Mouse (Mus musculus): Measurements from ENCODE around the gene Fat1. TPM values are rescaled to one million over a fixed set of nuclear protein-coding genes. Genes with fewer than 3 reads are reported as not detected.

The Fat1 gene
- polyA plus RNA-seq (2014; fragmentation: Nextera tagmentation; extraction: Ambion mirVana) = 22.2 and 39.7 TPM in 2 replicates

DNA sequence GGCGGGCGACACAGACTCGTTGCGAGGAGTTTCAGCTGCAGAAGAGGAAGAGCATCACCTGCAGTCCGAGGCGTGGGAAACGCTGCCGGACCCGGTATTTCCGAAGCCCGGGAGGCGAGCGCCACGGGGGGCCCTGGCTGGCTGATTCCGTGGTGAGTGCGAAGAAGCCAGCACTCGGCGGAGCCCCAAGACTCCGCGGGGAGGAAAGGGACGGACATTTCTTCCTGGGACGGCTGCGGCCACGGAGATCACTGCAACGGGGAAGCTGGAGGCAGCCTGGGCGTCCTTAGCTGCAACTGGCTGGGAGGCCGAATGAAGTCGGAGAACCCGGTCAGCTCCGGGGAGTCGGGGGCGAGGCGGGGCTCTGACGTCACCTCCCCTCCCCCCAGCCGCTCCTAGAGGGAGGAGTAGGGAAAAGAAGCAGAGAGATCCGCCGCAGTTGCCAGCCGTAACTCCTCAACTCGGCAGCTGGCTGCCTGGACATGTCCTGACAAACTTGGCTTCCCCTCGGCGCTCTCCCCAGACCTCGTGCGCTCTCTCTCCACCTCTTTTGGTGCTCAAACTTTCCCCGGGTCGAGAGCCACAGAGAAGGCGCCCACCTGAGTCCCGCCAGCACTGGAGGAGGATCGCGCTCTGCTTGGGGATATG is at the start of gene Fat1:
Gene Fat1, plus strand, starts transcription at position 598 of the 648 bp plus-strand sequence.
- H3K9ac ChIP-seq (ENCODE audit: low read depth, low read length) = peak within 1 kb of the TSS; percentile 71
- no peaks in the 10 kb centered on the region for H3K36me3 ChIP-seq (ENCODE audit: control insufficient read depth, insufficient read depth, low read length)
- peak within 1 kb of the TSS; percentile 91 for H3K27ac ChIP-seq (ENCODE audit: low read depth, low read length)
- peaks cover 11% of the 10 kb centered on the region for H3K4me1 ChIP-seq (ENCODE audit: control insufficient read depth, insufficient read depth, low read length)
- H3K4me3 ChIP-seq (ENCODE audit: low read length) = peak within 1 kb of the TSS; percentile 81
- no peaks in the 10 kb centered on the region; the same call in 1 of the 2 replicates for H3K27me3 ChIP-seq (ENCODE audit: control insufficient read depth, insufficient read depth, low read length)
- no peaks in the 10 kb centered on the region for H3K9me3 ChIP-seq (ENCODE audit: control insufficient read depth, low read length)
- under 1% methylated on average over 42 of the region's 49 CpGs for WGBS
- H3K4me2 ChIP-seq (replicated peaks; ENCODE audit: low read depth, low read length) = peak within 1 kb of the TSS; percentile 80
- ATAC-seq (ENCODE audit: low FRiP score, low TSS enrichment) = peak; percentile 81

DNA sequence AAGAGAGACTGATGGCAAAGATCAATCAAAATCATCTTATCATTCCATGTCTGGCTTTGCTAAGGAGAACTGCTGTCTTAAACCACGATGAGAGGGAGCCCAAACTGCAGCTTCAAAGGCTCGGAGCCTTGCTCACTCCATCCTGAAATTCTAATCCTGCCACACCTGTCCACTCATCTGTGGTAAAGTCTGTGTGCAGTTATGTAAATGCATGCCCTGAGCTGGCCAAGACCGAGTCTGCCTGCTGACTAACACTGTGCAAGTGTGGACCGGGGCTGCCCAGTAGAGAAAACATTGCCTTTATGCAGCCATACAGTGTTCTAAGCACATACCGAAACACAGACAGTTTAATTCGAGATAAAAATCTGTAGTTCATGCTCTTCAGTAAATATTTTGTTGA is 40.6 kb upstream of the Fat1 start:
- no peak for ATAC-seq (ENCODE audit: low FRiP score, low TSS enrichment)
- H3K4me1 ChIP-seq (ENCODE audit: control insufficient read depth, insufficient read depth, low read length) = 0 out of 2 replicates have a peak, but pooled peaks cover 3% of the 10 kb centered on the region
- WGBS = 69% methylated on average over 6 of the region's 6 CpGs
- H3K27me3 ChIP-seq (ENCODE audit: control insufficient read depth, insufficient read depth, low read length) = no peaks in the 10 kb centered on the region
- H3K4me2 ChIP-seq (replicated peaks; ENCODE audit: low read depth, low read length) = no peak overlapping the region
- no peaks in the 10 kb centered on the region for H3K36me3 ChIP-seq (ENCODE audit: control insufficient read depth, insufficient read depth, low read length)
- no peak overlapping the region for H3K4me3 ChIP-seq (ENCODE audit: low read length)
- H3K9me3 ChIP-seq (ENCODE audit: control insufficient read depth, low read length) = no peaks in the 10 kb centered on the region
- no peak overlapping the region for H3K27ac ChIP-seq (ENCODE audit: low read depth, low read length)
- no peak overlapping the region for H3K9ac ChIP-seq (ENCODE audit: low read depth, low read length)

DNA sequence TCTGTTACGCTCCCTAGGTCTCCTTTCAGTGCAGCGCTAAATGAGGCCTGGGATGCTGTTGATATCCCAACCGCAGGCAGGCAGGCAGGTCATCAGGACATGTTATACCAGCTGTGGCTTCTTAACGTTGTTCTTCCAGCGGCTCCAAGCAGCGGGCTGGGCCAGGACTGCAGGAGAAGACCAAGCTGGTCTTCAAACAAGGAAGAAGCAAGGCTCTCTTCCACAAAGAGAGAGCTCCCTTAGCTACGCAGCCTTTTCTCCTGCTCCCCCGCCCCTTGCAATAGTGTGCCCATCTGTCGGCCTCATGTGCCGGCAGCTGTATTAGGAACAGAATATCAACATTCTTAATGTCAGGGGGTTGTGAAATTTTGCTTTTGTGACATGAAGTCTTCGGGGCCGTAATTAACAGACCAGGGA is 35.7 kb upstream of the Fat1 start:
- H3K9me3 ChIP-seq (ENCODE audit: control insufficient read depth, low read length) = no peaks in the 10 kb centered on the region
- H3K4me2 ChIP-seq (replicated peaks; ENCODE audit: low read depth, low read length) = no peak overlapping the region
- H3K36me3 ChIP-seq (ENCODE audit: control insufficient read depth, insufficient read depth, low read length) = no peaks in the 10 kb centered on the region
- no peak overlapping the region for H3K9ac ChIP-seq (ENCODE audit: low read depth, low read length)
- H3K4me1 ChIP-seq (ENCODE audit: control insufficient read depth, insufficient read depth, low read length) = 0 out of 2 replicates have a peak, but pooled peaks cover 4% of the 10 kb centered on the region
- no peak for ATAC-seq (ENCODE audit: low FRiP score, low TSS enrichment)
- no peak overlapping the region for H3K4me3 ChIP-seq (ENCODE audit: low read length)
- H3K27me3 ChIP-seq (ENCODE audit: control insufficient read depth, insufficient read depth, low read length) = no peaks in the 10 kb centered on the region
- WGBS = 47% methylated on average over 12 of the region's 12 CpGs
- H3K27ac ChIP-seq (ENCODE audit: low read depth, low read length) = no peak overlapping the region

GRCm38 (mm10) chr8:44911126-44911903 is 23.9 kb upstream of the Fat1 start:
- no peak overlapping the region for H3K4me2 ChIP-seq (replicated peaks; ENCODE audit: low read depth, low read length)
- no peaks in the 10 kb centered on the region for H3K9me3 ChIP-seq (ENCODE audit: control insufficient read depth, low read length)
- H3K27me3 ChIP-seq (ENCODE audit: control insufficient read depth, insufficient read depth, low read length) = no peaks in the 10 kb centered on the region
- ATAC-seq (ENCODE audit: low FRiP score, low TSS enrichment) = no peak
- 58% methylated on average over 12 of the region's 12 CpGs for WGBS
- no peak overlapping the region for H3K4me3 ChIP-seq (ENCODE audit: low read length)
- H3K27ac ChIP-seq (ENCODE audit: low read depth, low read length) = no peak overlapping the region
- H3K9ac ChIP-seq (ENCODE audit: low read depth, low read length) = no peak overlapping the region
- no peaks in the 10 kb centered on the region for H3K4me1 ChIP-seq (ENCODE audit: control insufficient read depth, insufficient read depth, low read length)
- no peaks in the 10 kb centered on the region for H3K36me3 ChIP-seq (ENCODE audit: control insufficient read depth, insufficient read depth, low read length)

GRCm38 (mm10) chr8:44919487-44920082 is 15.7 kb upstream of the Fat1 start:
- no peak overlapping the region for H3K27ac ChIP-seq (ENCODE audit: low read depth, low read length)
- no peaks in the 10 kb centered on the region for H3K27me3 ChIP-seq (ENCODE audit: control insufficient read depth, insufficient read depth, low read length)
- H3K9me3 ChIP-seq (ENCODE audit: control insufficient read depth, low read length) = no peaks in the 10 kb centered on the region
- no peak overlapping the region for H3K9ac ChIP-seq (ENCODE audit: low read depth, low read length)
- 93% methylated on average over 12 of the region's 12 CpGs for WGBS
- H3K36me3 ChIP-seq (ENCODE audit: control insufficient read depth, insufficient read depth, low read length) = no peaks in the 10 kb centered on the region
- no peak overlapping the region for H3K4me2 ChIP-seq (replicated peaks; ENCODE audit: low read depth, low read length)
- no peaks in the 10 kb centered on the region for H3K4me1 ChIP-seq (ENCODE audit: control insufficient read depth, insufficient read depth, low read length)
- ATAC-seq (ENCODE audit: low FRiP score, low TSS enrichment) = no peak
- H3K4me3 ChIP-seq (ENCODE audit: low read length) = no peak overlapping the region

DNA sequence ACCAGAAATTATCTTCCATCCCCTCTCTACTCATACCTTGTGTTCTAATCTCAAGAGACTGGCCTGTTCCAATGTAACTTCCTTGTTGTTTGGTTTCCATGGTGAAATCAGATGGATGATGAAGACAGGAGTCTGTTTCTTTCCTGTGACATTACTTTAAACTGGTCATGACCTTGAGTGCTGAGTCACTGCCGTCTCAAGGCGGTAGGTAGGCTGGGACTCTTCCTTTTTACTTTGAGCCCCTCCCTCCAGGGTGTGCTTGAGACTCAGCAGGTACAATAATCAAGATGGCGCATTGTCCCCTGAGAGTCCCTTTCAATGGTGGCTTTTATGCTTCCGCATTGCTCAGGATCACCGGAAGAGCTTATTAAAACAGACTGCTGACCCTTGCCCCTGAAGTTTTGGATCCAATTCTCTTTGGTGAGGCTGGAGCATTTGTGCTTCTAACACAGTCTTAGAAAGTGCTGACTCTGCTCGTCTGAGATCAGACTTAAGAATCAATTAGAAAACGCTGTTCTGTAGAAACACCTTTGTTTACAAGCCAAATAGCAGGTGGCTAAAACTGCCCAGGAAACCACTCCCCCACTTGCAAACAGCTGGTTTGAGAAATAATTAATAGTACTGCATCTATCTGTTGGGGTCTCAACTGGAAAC is 14.7 kb upstream of the Fat1 start:
- Histone ChIP-seq H3K4me2 (replicated peaks; ENCODE audit: low read depth, low read length) (no peak overlapping the region), H3K4me1 (ENCODE audit: control insufficient read depth, insufficient read depth, low read length) (no peaks in the 10 kb centered on the region), H3K9me3 (ENCODE audit: control insufficient read depth, low read length) (no peaks in the 10 kb centered on the region), H3K4me3 (ENCODE audit: low read length) (no peak overlapping the region), H3K9ac (ENCODE audit: low read depth, low read length) (no peak overlapping the region), H3K27me3 (ENCODE audit: control insufficient read depth, insufficient read depth, low read length) (no peaks in the 10 kb centered on the region), H3K36me3 (ENCODE audit: control insufficient read depth, insufficient read depth, low read length) (no peaks in the 10 kb centered on the region), H3K27ac (ENCODE audit: low read depth, low read length) (no peak overlapping the region)
- no peak for ATAC-seq (ENCODE audit: low FRiP score, low TSS enrichment)
- WGBS = 81% methylated on average over 7 of the region's 7 CpGs

DNA sequence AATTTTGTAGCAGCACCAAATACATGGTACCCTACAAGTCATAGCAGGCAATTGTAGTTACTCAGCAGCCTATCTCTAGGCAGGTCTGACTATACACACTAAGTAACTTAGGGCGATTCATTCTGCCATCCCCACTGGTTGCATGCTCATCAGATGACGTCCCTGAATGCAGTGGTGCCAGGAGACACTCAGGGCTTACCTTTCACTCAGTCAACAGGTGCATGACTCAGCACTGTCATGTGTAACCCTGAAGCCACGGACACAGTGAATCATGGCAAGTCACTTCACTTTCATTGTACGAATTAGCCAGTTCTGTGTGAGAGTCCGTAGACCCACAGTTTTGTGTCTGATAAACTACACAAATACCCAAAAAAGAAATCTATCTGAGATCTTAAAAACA is 10.3 kb upstream of the Fat1 start:
- H3K4me2 ChIP-seq (replicated peaks; ENCODE audit: low read depth, low read length) = no peak overlapping the region
- H3K27ac ChIP-seq (ENCODE audit: low read depth, low read length) = no peak overlapping the region
- 86% methylated on average over 5 of the region's 5 CpGs for WGBS
- no peaks in the 10 kb centered on the region for H3K36me3 ChIP-seq (ENCODE audit: control insufficient read depth, insufficient read depth, low read length)
- H3K9me3 ChIP-seq (ENCODE audit: control insufficient read depth, low read length) = no peaks in the 10 kb centered on the region; the same call in 1 of the 2 replicates
- H3K4me3 ChIP-seq (ENCODE audit: low read length) = no peak overlapping the region
- no peaks in the 10 kb centered on the region for H3K4me1 ChIP-seq (ENCODE audit: control insufficient read depth, insufficient read depth, low read length)
- H3K9ac ChIP-seq (ENCODE audit: low read depth, low read length) = no peak overlapping the region
- no peaks in the 10 kb centered on the region for H3K27me3 ChIP-seq (ENCODE audit: control insufficient read depth, insufficient read depth, low read length)
- no peak for ATAC-seq (ENCODE audit: low FRiP score, low TSS enrichment)

- Histone ChIP-seq H3K4me1 (ENCODE audit: control insufficient read depth, insufficient read depth, low read length) (peaks cover 5% of the 10 kb centered on the region; the same call in 1 of the 2 replicates), H3K4me3 (ENCODE audit: low read length) (no peak overlapping the region), H3K9me3 (ENCODE audit: control insufficient read depth, low read length) (no peaks in the 10 kb centered on the region; the same call in 1 of the 2 replicates), H3K27ac (ENCODE audit: low read depth, low read length) (no peak overlapping the region), H3K27me3 (ENCODE audit: control insufficient read depth, insufficient read depth, low read length) (no peaks in the 10 kb centered on the region; the same call in 1 of the 2 replicates), H3K9ac (ENCODE audit: low read depth, low read length) (no peak overlapping the region), H3K4me2 (replicated peaks; ENCODE audit: low read depth, low read length) (no peak overlapping the region), H3K36me3 (ENCODE audit: control insufficient read depth, insufficient read depth, low read length) (no peaks in the 10 kb centered on the region)
- no peak for ATAC-seq (ENCODE audit: low FRiP score, low TSS enrichment)
- 90% methylated on average over 3 of the region's 3 CpGs for WGBS
These were observed 5.2 kb upstream of the Fat1 start for GRCm38 (mm10) chr8:44930058-44930457.
